Comparison of ENCODE assay signal across 11 mouse cellular contexts in genomic region chr1:136796361-136797090, GRCm38 (mm10).
A peak's percentile ranks its signal among the peaks of the same experiment; 100 is the strongest.
DNase-seq lines count a peak whose midpoint lies in the region; ATAC-seq and TF ChIP-seq lines count a peak whose summit lies in the region.
"Had no signal": no experiment of that assay in that cellular context is flagged by ENCODE, and none has a peak within 500 bp of the region (broad histone marks: within the 10 kb centered on the region; RNA-seq: fewer than 3 reads in every experiment).

No protein-coding gene starts in this region.

- no peak overlapping the region for H3K4me2 ChIP-seq in lung, embryonic 14.5 days
- H3K4me2 ChIP-seq: liver, embryonic 15.5 days had no signal

- H3K27me3 ChIP-seq in lung, embryonic 14.5 days (ENCODE audit: insufficient read depth, low read length), result no peaks in the 10 kb centered on the region
- H3K27me3 ChIP-seq: liver, embryonic 15.5 days had no signal

- WGBS in lung, embryonic 14.5 days, result 33% methylated on average over 17 of the region's 17 CpGs

- no peak for ATAC-seq in lung, embryonic 14.5 days (ENCODE audit: insufficient read depth)
- ATAC-seq: hindbrain, embryonic 16.5 days had no signal

- no peaks in the 10 kb centered on the region for H3K36me3 ChIP-seq in lung, embryonic 14.5 days (ENCODE audit: insufficient read depth)
- H3K36me3 ChIP-seq: liver, embryonic 15.5 days had no signal

- H3K9ac ChIP-seq in lung, embryonic 14.5 days, result no peak overlapping the region
- H3K9ac ChIP-seq: liver, embryonic 15.5 days had no signal

- no peaks in the 10 kb centered on the region for H3K9me3 ChIP-seq in lung, embryonic 14.5 days (ENCODE audit: low read depth, low read length)
- H3K9me3 ChIP-seq: liver, embryonic 15.5 days had no signal

- no peak overlapping the region for H3K4me3 ChIP-seq in lung, embryonic 14.5 days (ENCODE audit: low read depth, low read length)
- H3K4me3 ChIP-seq: liver, embryonic 15.5 days; myocyte had no signal

- TF ChIP-seq CTCF in lung, embryonic 14.5 days (IDR thresholded peaks at IDR 0.05; ENCODE audit: low read depth), result no peak

- no peak overlapping the region for H3K27ac ChIP-seq in lung, embryonic 14.5 days (ENCODE audit: low read depth)
- H3K27ac ChIP-seq: liver, embryonic 15.5 days had no signal

- 0 out of 2 replicates have a peak, but pooled peaks cover 2% of the 10 kb centered on the region for H3K4me1 ChIP-seq in lung, embryonic 14.5 days (ENCODE audit: insufficient read depth)
- H3K4me1 ChIP-seq: liver, embryonic 15.5 days had no signal

- peak; percentile 29 for DNase-seq in adrenal gland, postnatal 14 days
- no peak for DNase-seq in adrenal gland, postnatal 4 days (ENCODE audit: low spot score in 2 of 2)
- peak; percentile 66 for DNase-seq in lung, embryonic 14.5 days
- no peak for DNase-seq in lung, postnatal 14 days
- DNase-seq in kidney, adult 9 months, result peak; percentile 48
- peak; percentile 36 for DNase-seq in lung, postnatal 10 days
- DNase-seq in ovary, postnatal 10 days (ENCODE audit: low spot score), result no peak
- DNase-seq in ovary, adult 18-20 months (ENCODE audit: low spot score), result no peak

Comparison
In these comparisons a context has a peak if more than half of its experiments do, and no peak if none do; other contexts are left out.
1. DNase-seq: peak in adrenal gland, postnatal 14 days (single experiment), lung, embryonic 14.5 days (single experiment), kidney, adult 9 months (single experiment) and lung, postnatal 10 days (single experiment); none in adrenal gland, postnatal 4 days (0 of 2), lung, postnatal 14 days (single experiment), ovary, postnatal 10 days (single experiment) and ovary, adult 18-20 months (single experiment).